Mouse (Mus musculus): ENCODE data around the gene Cacna2d4.

DNA sequence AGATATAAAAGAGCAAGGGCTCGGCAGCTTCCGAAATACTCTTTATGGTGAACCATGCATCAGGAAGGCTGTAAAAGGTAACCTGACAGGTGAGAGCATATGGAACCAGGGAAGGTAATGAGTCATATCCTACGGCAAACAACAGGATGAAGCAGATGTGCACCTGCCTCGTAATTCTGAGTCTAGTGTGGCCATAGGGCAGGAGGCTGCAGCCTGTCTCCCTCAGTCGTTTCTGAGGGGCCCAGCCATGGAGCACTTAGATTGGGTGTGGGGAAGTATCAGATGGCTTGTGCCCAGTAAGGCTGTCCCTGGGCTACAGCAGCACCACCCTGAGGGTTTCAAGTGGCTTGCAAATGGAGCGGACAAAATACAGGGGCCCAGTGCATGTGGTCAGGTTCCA lies 116.2 kb downstream of the Cacna2d4 start:
- TF ChIP-seq POLR2A (IDR thresholded peaks at IDR 0.05; ENCODE audit: extremely low read depth, insufficient read depth, low read length): no peak
- no peak for TF ChIP-seq CTCF (IDR thresholded peaks at IDR 0.05; ENCODE audit: low read depth, low read length)

Data from liver, adult 2 months (tissue).